Mouse (Mus musculus) embryo, embryonic 11 days (tissue): Measurements from ENCODE around the gene Jup.
"Not testable (repeated sequence)": the region's sequence is repeated elsewhere in the genome, so short reads cannot be mapped to it uniquely, and the experiment has no call there.

Source experiments
- DNase-seq: peaks from one replicate; pipeline ENCODE4 v3.0.0-alpha.2; 2015

The Jup gene

GRCm38 (mm10) chr11:100389931-100390445, 7.6 kb downstream of the Jup start:
- no peak for DNase-seq

GRCm38 (mm10) chr11:100388588-100388987, 9.0 kb downstream of the Jup start:
- no peak for DNase-seq

GRCm38 (mm10) chr11:100387589-100388375, 9.8 kb downstream of the Jup start:
- peak; percentile 54 for DNase-seq

GRCm38 (mm10) chr11:100387111-100387510, 10.5 kb downstream of the Jup start:
- DNase-seq: no peak

- DNase-seq: no peak
These were observed 11.0 kb downstream of the Jup start for GRCm38 (mm10) chr11:100386586-100386985.

GRCm38 (mm10) chr11:100385016-100385415, 12.5 kb downstream of the Jup start:
- DNase-seq: no peak

GRCm38 (mm10) chr11:100382682-100383081, 14.9 kb downstream of the Jup start:
- DNase-seq: no peak

- DNase-seq: no peak
These were observed 18.3 kb downstream of the Jup start for GRCm38 (mm10) chr11:100379311-100379710.

- DNase-seq: no peak
These were observed 19.1 kb downstream of the Jup start for GRCm38 (mm10) chr11:100378446-100378845.

GRCm38 (mm10) chr11:100377989-100378388, 19.6 kb downstream of the Jup start:
- no peak for DNase-seq

GRCm38 (mm10) chr11:100376746-100377389, 20.7 kb downstream of the Jup start:
- DNase-seq: no peak

GRCm38 (mm10) chr11:100376005-100376404, 21.6 kb downstream of the Jup start:
- DNase-seq: no peak

- DNase-seq: no peak
These were observed 22.4 kb downstream of the Jup start for GRCm38 (mm10) chr11:100375127-100375526.

- peak; percentile 50 for DNase-seq
These were observed 25.5 kb downstream of the Jup start for GRCm38 (mm10) chr11:100371981-100372558.

- no peak for DNase-seq
These were observed 27.7 kb downstream of the Jup start for GRCm38 (mm10) chr11:100369822-100370221.

- DNase-seq: no peak
These were observed 28.4 kb downstream of the Jup start for GRCm38 (mm10) chr11:100369145-100369544.

- peak; percentile 76 for DNase-seq
These were observed 34.5 kb downstream of the Jup start for GRCm38 (mm10) chr11:100362979-100363562.

GRCm38 (mm10) chr11:100362209-100362978, 35.2 kb downstream of the Jup start:
- DNase-seq: peak; percentile 78

- DNase-seq: not testable (repeated sequence)
These were observed 36.5 kb downstream of the Jup start for GRCm38 (mm10) chr11:100361059-100361458.

- no peak for DNase-seq
These were observed 37.4 kb downstream of the Jup start for GRCm38 (mm10) chr11:100360175-100360574.

GRCm38 (mm10) chr11:100357408-100357807, 40.2 kb downstream of the Jup start:
- no peak for DNase-seq

GRCm38 (mm10) chr11:100356819-100357211, 40.7 kb downstream of the Jup start:
- DNase-seq: peak; percentile 27
